Mouse (Mus musculus) heart, adult 2 months (tissue): Measurements from ENCODE around the gene Notch1.

Experiments used
- CTCF ChIP-seq: fragments of 200-600 bp; IDR thresholded peaks from 2 replicates; pipeline ENCODE4 v1.8.1; 2022; ENCODE audit warnings: antibody characterized with exemption, mild to moderate bottlenecking, moderate library complexity
- EP300 ChIP-seq: fragments of 200-500 bp; IDR thresholded peaks from 2 replicates; pipeline ENCODE4 v1.6.1; 2011; ENCODE audit warnings: low read depth, low read length, control low read depth; ENCODE audit not compliant: insufficient read depth

- TF ChIP-seq CTCF (no peak), EP300 (no peak)
Observed at GRCm38 (mm10) chr2:26410931-26411411, 105.5 kb downstream of the Notch1 start.
